8 mouse cellular contexts compared by ENCODE assay signal in genomic region chr16:85677027-85677426, GRCm38 (mm10).
DNase-seq lines count a peak whose midpoint lies in the region; ATAC-seq and TF ChIP-seq lines count a peak whose summit lies in the region.

No protein-coding gene starts in this region.

- no peak overlapping the region for H3K9ac ChIP-seq in heart, embryonic 16.5 days (ENCODE audit: low read length)
- no peak overlapping the region for H3K9ac ChIP-seq in kidney, postnatal 0 days (ENCODE audit: low read depth, low read length)
- no peak overlapping the region for H3K9ac ChIP-seq in lung, embryonic 15.5 days

- ATAC-seq in Patski: no peak
- ATAC-seq in heart, embryonic 16.5 days (replicated peaks; ENCODE audit: extremely low read depth, insufficient read depth, low FRiP score): peak; percentile 60; the same call in 1 of the 2 replicates
- ATAC-seq in kidney, postnatal 0 days (replicated peaks; ENCODE audit: low FRiP score, low read depth): no peak; the same call in 1 of the 2 replicates
- peak; percentile 73; the same call in 1 of the 2 replicates for ATAC-seq in lung, embryonic 15.5 days (ENCODE audit: borderline replicate concordance, extremely low read depth, low FRiP score, low TSS enrichment)
- ATAC-seq in monocyte, adult 5-6 weeks (replicated peaks; ENCODE audit: insufficient number of reproducible peaks, low FRiP score, low TSS enrichment, poor library complexity, severe bottlenecking): no peak

- no peak overlapping the region for H3ac ChIP-seq in C2C12 (ENCODE audit: control insufficient read depth, insufficient read length, low read depth)

- peak overlapping the region; percentile 41 for H3K4me2 ChIP-seq in heart, embryonic 16.5 days (ENCODE audit: low read depth, low read length)
- 0 out of 2 replicates have a peak overlapping the region, but pooled peaks have one; percentile 21 for H3K4me2 ChIP-seq in kidney, postnatal 0 days (ENCODE audit: low read length)
- H3K4me2 ChIP-seq in lung, embryonic 15.5 days: no peak overlapping the region; the same call in 1 of the 2 replicates

- H3K9me3 ChIP-seq in heart, embryonic 16.5 days (replicated peaks; ENCODE audit: control insufficient read depth, low read length): no peaks in the 10 kb centered on the region
- no peaks in the 10 kb centered on the region for H3K9me3 ChIP-seq in kidney, postnatal 0 days (replicated peaks; ENCODE audit: low read length)
- H3K9me3 ChIP-seq in lung, embryonic 15.5 days: no peaks in the 10 kb centered on the region

- no peak overlapping the region for H3K27ac ChIP-seq in heart, embryonic 16.5 days (ENCODE audit: low read length)
- no peak overlapping the region for H3K27ac ChIP-seq in kidney, postnatal 0 days
- no peak overlapping the region for H3K27ac ChIP-seq in lung, embryonic 15.5 days

- no peak for DNase-seq in Patski (ENCODE audit: low read depth, low spot score)
- DNase-seq in embryo, embryonic 11 days: peak; percentile 75
- peak; percentile 81 for DNase-seq in kidney, postnatal 0 days (ENCODE audit: low spot score)
- DNase-seq in right cerebral cortex, adult 18-20 months: peak; percentile 25

- H3K4me1 ChIP-seq in heart, embryonic 16.5 days (ENCODE audit: control insufficient read depth, insufficient read depth, low read length): peaks cover 3% of the 10 kb centered on the region; the same call in 1 of the 2 replicates
- no peaks in the 10 kb centered on the region for H3K4me1 ChIP-seq in kidney, postnatal 0 days (replicated peaks; ENCODE audit: insufficient read depth, low read length)
- peaks cover 13% of the 10 kb centered on the region; the same call in 1 of the 2 replicates for H3K4me1 ChIP-seq in lung, embryonic 15.5 days

- H3K4me3 ChIP-seq in C2C12 (ENCODE audit: insufficient read depth, poor library complexity, severe bottlenecking): no peak overlapping the region
- H3K4me3 ChIP-seq in heart, embryonic 16.5 days (ENCODE audit: low read length): no peak overlapping the region
- no peak overlapping the region for H3K4me3 ChIP-seq in kidney, postnatal 0 days (replicated peaks; ENCODE audit: low read depth, low read length)
- H3K4me3 ChIP-seq in lung, embryonic 15.5 days: no peak overlapping the region

- in situ Hi-C loops in Patski (cut with MboI; ENCODE audit: low pct_unique_long_range_greater_than_20kb): loop anchor here (5.0 to 25.0 kb wide), 2 partner anchors 725 to 940 kb away; partner anchors contain the start of gene Mrpl39

- POLR2A ChIA-PET in Patski (lab: Charles Lee): no interaction called here

- no peaks in the 10 kb centered on the region for H3K79me2 ChIP-seq in C2C12 (ENCODE audit: control insufficient read depth, insufficient read depth)

- H3K27me3 ChIP-seq in C2C12 (ENCODE audit: control insufficient read depth, insufficient read depth, insufficient read length) (no peaks in the 10 kb centered on the region), Patski (peaks cover 44% of the 10 kb centered on the region)
- H3K27me3 ChIP-seq in heart, embryonic 16.5 days (ENCODE audit: control insufficient read depth, insufficient read depth, low read length): no peaks in the 10 kb centered on the region
- no peaks in the 10 kb centered on the region for H3K27me3 ChIP-seq in kidney, postnatal 0 days (ENCODE audit: insufficient read depth, low read length)
- no peaks in the 10 kb centered on the region for H3K27me3 ChIP-seq in lung, embryonic 15.5 days

- no peak for TF ChIP-seq CTCF in C2C12 (IDR thresholded peaks at IDR 0.05; ENCODE audit: control insufficient read depth, insufficient read depth, insufficient read length)
- peak; percentile 72 for TF ChIP-seq CTCF in Patski (IDR thresholded peaks at IDR 0.05)
- TF ChIP-seq CTCF in kidney, postnatal 0 days (IDR thresholded peaks at IDR 0.05; ENCODE audit: low read depth): peak; percentile 79

- 29% methylated on average over 9 of the region's 9 CpGs for WGBS in heart, embryonic 16.5 days
- WGBS in kidney, postnatal 0 days: 38% methylated on average over 9 of the region's 9 CpGs
- 23% methylated on average over 9 of the region's 9 CpGs for WGBS in lung, embryonic 15.5 days

- CTCF ChIA-PET in Patski (lab: Charles Lee): interaction anchor here (0.8 to 1.4 kb wide), 2 partner anchors 126 to 832 kb away, joined by 3 to 4 read pairs; partner anchors contain the start of gene Adamts1

- no peaks in the 10 kb centered on the region for H3K36me3 ChIP-seq in C2C12 (ENCODE audit: control insufficient read depth, insufficient read depth)
- no peaks in the 10 kb centered on the region for H3K36me3 ChIP-seq in heart, embryonic 16.5 days (ENCODE audit: control insufficient read depth, insufficient read depth)
- no peaks in the 10 kb centered on the region for H3K36me3 ChIP-seq in kidney, postnatal 0 days (ENCODE audit: insufficient read depth, low read length)
- no peaks in the 10 kb centered on the region for H3K36me3 ChIP-seq in lung, embryonic 15.5 days

- no peaks in the 10 kb centered on the region for H3K79me3 ChIP-seq in C2C12 (ENCODE audit: low read depth)

TF ChIP-seq in C2C12, 6 proteins besides CTCF, POLR2A, EP300 and RAD21:
- no peak for TF ChIP-seq MYOG (IDR thresholded peaks at IDR 0.05; ENCODE audit: control insufficient read depth, extremely low read depth, insufficient read length)
- no peak for TF ChIP-seq CEBPB (IDR thresholded peaks at IDR 0.05; ENCODE audit: low read depth)
- peak; percentile 52 for TF ChIP-seq USF1 (IDR thresholded peaks at IDR 0.05; ENCODE audit: low read depth)

Comparison
In these comparisons a context has a peak if more than half of its experiments do, and no peak if none do; other contexts are left out.
1. ATAC-seq: peak in heart, embryonic 16.5 days (single experiment) and lung, embryonic 15.5 days (single experiment); none in Patski (single experiment), kidney, postnatal 0 days (single experiment) and monocyte, adult 5-6 weeks (single experiment).